Mouse (Mus musculus): ENCODE results near the gene Olfr251.
"Not testable (repeated sequence)": the region's sequence is repeated elsewhere in the genome, so short reads cannot be mapped to it uniquely, and the experiment has no call there.

Gene Olfr251

DNA sequence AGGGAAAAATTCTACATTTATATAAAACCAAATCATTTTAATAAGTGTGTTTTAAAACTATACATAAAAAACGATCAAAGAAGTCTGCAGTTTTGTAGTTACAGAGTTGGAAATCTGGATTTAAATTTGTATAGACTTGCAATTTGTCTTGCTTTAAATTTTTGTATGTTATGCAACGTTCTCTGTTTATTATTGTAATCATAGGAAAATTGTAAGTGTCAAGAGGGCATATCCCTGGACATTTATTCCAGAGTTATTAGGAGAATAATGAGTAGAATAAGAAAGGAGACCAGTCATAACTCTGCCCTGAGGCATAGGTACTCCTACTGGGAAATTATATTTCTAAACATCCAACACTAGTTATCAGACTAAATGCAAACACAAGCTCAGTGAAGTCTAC is at the start of gene Olfr251:
TSS of gene Olfr251 (plus strand) at position 301 of the 400 bp plus-strand sequence.
- DNase-seq (ENCODE audit: low read depth, low spot score): no peak

DNA sequence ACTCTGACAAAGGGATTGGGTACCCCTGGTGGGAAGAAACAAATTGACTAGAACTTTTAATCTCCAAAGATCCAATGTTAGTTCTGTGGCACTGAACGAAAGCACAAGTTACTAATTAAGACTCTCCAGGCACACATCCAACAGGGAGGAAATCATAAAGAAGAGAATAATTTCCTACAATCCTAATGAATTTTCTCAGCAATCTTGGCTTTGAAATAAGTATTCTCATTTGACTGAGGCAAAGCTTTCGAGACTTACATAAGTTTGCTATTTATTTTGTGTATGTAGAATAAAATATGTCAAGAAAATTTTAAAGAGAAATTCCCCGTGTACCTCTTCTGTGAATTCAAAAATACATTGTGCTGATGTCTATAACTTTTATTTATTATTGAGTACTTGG is 48.1 kb upstream of the Olfr251 start, which contains the start of gene Olfr25:
TSS of gene Olfr25 (plus strand) at position 301 of the 400 bp plus-strand sequence.
- DNase-seq (ENCODE audit: low read depth, low spot score): no peak

GRCm38 (mm10) chr9:38348111-38348510 is 28.8 kb upstream of the Olfr251 start, which contains the start of gene Olfr898:
Olfr898 (plus strand) TSS chr9:38348411.
- no peak for DNase-seq (ENCODE audit: low read depth, low spot score)

DNA sequence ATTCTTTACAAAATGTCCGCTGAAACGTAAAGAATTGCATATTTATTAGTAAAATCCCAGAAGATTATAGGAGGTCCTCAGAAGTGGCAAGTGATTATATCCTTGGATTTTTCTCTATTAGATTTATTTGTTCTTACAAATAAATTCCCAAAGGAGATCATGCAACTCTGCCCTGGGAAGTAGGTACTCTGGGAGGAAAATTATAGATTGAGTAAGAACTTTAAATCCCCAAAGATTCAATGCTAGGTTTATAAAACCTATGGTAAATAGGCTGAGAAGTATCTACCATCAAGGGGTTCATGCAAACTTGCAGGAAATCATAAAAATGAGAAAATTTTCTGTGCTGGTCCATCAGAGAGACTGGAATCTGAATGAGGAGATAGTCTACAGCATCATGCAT is 10.3 kb upstream of the Olfr251 start, which contains the start of gene Olfr250:
TSS of gene Olfr250 (plus strand) at position 301 of the 400 bp plus-strand sequence.
- DNase-seq (ENCODE audit: low read depth, low spot score): no peak

DNA sequence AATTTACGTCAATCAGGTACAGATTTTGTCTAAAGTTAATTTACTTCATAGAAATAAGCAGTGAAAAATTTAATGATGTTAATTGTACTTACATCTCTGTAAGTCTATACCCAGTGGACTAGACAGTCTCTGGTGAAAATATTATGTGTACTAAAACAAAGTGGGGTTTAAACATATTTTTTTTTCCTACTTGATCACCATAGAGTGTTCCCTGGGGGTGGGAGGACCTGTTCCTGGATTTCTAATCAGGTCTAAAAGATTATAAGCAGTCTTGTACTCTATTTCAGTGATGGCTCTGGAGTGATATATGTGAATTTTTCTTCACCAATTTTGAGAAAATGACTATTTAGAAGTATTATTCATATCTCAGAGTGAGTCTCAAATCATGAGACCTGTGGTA is 24.5 kb downstream of the Olfr251 start, which contains the start of gene Olfr147:
TSS of gene Olfr147 (plus strand) at position 301 of the 400 bp plus-strand sequence.
- DNase-seq (ENCODE audit: low read depth, low spot score): no peak

GRCm38 (mm10) chr9:38407502-38407901 is 30.6 kb downstream of the Olfr251 start:
- DNase-seq (ENCODE audit: low read depth, low spot score): not testable (repeated sequence)

DNA sequence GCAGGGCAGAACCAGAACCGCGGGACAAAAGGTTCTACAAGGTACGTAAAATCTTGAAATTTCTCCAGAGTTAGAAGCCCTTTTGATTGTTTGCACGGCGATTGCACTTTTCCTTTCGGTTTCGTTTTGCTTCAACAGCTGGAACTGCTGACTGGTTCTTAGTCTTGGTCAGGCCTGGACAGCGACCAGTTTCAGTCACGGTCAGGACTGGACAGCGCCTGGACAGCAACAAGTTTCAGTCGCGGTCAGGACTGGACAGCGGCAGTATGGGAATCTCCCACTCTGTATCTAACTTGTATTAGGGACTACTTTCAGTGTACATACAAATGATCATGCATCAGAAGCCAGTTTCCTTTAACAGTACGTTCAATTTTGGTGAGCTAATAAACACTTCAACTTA is 36.6 kb downstream of the Olfr251 start:
- not testable (repeated sequence) for DNase-seq (ENCODE audit: low read depth, low spot score)

DNA sequence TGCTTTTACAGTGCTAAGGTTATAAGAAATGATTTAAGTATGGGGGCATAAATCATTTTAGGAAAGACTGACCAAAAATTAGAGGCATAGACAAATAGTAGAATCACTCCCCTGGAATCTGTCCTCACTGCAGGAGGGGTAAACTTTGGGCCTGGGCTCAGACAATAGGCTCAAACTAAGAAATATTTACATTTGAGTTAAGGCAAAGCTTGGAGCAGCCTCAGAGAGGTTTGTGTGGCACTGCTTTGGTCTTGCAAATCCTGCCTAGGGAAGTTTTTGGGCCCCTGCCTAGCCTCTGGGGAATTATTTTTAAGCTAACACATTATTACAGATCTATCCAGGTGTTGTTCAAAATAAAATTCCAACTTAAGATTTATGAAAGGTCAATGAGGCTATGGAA is 46.9 kb downstream of the Olfr251 start:
- DNase-seq (ENCODE audit: low read depth, low spot score): no peak

DNA sequence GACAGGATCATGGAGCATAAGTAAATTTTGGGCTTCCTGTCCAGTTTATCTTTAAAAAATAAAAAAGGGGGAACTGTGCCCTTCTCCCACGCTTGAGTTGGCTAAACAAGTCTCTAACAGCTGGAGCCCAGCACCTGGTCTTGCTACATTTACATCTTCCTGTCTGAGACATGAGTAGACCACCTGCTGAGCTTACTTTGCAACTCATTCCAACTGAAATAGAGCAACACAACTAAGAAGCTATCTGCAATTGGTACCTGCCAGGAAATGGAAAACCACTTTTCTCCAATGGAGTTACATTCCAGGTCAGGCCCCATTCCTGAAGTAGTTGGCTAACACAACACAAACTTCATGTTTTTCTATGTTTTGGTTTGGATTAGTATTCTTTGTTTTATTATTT is 50.1 kb downstream of the Olfr251 start:
- no peak for DNase-seq (ENCODE audit: low read depth, low spot score)

DNA sequence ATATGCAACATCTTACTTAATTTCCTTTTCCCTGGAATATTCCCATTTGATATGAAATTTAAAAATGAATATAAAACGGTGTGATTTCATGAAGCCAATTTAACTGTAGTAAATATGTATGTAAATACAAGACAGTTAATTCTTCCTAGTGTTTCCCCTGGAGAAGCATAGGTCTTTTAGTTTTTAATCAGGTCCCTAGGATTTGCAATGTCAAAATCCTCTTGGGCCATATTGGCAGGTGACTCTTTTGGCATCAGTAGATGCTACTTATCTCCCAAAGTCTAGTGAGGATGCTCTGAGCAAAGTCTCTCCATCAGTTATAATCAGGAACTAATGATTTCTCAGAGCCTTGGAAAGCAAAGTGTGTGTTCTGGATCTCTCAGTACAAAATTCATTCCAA is 52.3 kb downstream of the Olfr251 start, which contains the start of gene Olfr901:
TSS of gene Olfr901 (plus strand) at position 301 of the 400 bp plus-strand sequence.
- no peak for DNase-seq (ENCODE audit: low read depth, low spot score)
